In the genomic region with DNA sequence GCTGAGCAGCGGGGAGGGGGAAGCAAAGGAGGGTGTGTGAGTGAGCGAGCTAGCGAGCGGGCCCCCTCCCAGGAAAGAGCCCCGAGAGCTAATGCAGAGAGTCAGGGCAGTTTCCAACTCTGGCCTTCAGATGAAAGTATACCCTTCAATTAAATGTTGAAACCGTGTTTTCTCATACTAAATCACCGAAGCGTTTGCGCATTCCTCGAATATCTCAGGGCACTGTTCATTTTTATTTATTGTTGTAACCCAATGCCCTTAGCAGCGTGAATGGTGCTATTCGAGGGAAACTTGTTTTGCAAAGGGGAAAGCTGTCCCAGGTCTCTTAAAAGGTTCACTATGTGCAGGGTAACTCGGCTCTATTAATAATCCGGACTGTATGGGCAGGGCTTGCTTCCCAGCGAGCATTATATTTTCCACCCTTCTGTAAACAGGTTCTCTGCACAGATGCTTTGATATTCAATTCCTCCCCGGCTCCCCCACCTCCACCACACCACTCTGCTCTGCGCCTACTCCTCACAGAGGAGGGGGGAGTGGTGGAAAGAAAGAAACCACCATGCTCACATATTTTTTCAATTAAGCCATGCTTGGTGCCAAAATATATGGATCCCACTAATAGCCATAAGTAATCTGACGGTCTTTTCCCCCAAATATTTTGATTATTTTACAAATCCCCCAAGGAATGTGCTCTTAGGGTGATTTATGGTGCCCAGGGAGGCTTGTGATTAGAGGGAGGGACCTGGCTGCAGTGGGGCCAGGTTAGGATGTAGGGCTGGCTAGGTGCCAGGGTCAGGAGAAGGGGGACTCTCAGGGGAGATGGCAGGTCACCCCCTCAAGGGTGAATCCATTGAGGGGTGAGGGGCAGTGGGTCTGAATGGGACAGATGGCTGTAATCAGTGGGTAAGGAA, we compare ENCODE assay signal across 10 mouse cellular contexts. TPM values are rescaled to one million over a fixed set of nuclear protein-coding genes. Genes with fewer than 3 reads are reported as not detected.
A peak's percentile ranks its signal among the peaks of the same experiment; 100 is the strongest.
DNase-seq lines count a peak whose midpoint lies in the region; ATAC-seq and TF ChIP-seq lines count a peak whose summit lies in the region.
"Had no signal": no experiment of that assay in that cellular context is flagged by ENCODE, and none has a peak within 500 bp of the region (broad histone marks: within the 10 kb centered on the region; RNA-seq: fewer than 3 reads in every experiment).

No protein-coding gene starts in this region.

- no peaks in the 10 kb centered on the region for H3K9me3 ChIP-seq in heart, embryonic 14.5 days (ENCODE audit: control insufficient read depth, low read length)
- no peaks in the 10 kb centered on the region for H3K9me3 ChIP-seq in hindbrain, embryonic 11.5 days (ENCODE audit: control insufficient read depth, low read length)

- H3K27ac ChIP-seq in heart, embryonic 14.5 days (replicated peaks in 1 of 2; ENCODE audit: control insufficient read depth in 1 of 2, insufficient read depth in 1 of 2, low read depth in 2 of 2, low read length in 2 of 2), result peak overlapping the region; percentile 40 to 57
- H3K27ac ChIP-seq in hindbrain, embryonic 11.5 days (ENCODE audit: low read depth, low read length), result no peak overlapping the region
- H3K27ac ChIP-seq in gastrocnemius, adult 2 months, result no peak overlapping the region

- DNase-seq in heart, postnatal 10 days, result no peak
- DNase-seq in adipocyte (ENCODE audit: low spot score), result peak; percentile 60
- DNase-seq in hindbrain, embryonic 11.5 days (ENCODE audit: low spot score), result peak; percentile 34
- DNase-seq in mesoderm, embryonic 11.5 days (ENCODE audit: low read depth, low spot score), result peak; percentile 81
- DNase-seq in gastrocnemius, postnatal 25 days, result no peak
- no peak for DNase-seq in cerebellum, adult 11-12 months
- DNase-seq in gastrocnemius, adult 2 months, result no peak
- DNase-seq: lung, postnatal 4 days had no signal

- H3K36me3 ChIP-seq in heart, embryonic 14.5 days (ENCODE audit: control insufficient read depth, insufficient read depth, low read length), result peaks cover 10% of the 10 kb centered on the region; the same call in 1 of the 2 replicates
- 0 out of 2 replicates have a peak, but pooled peaks cover 2% of the 10 kb centered on the region for H3K36me3 ChIP-seq in hindbrain, embryonic 11.5 days (ENCODE audit: control insufficient read depth, insufficient read depth, low read length)

- TF ChIP-seq CTCF in gastrocnemius, adult 2 months (IDR thresholded peaks at IDR 0.05), result no peak

- peak overlapping the region; percentile 57 for H3K9ac ChIP-seq in heart, embryonic 14.5 days (ENCODE audit: low read length)
- no peak overlapping the region for H3K9ac ChIP-seq in hindbrain, embryonic 11.5 days (ENCODE audit: low read depth, low read length)

- peaks cover 86 to 96% of the 10 kb centered on the region in 2 experiments for H3K4me1 ChIP-seq in heart, embryonic 14.5 days (ENCODE audit: control insufficient read depth in 2 of 2, insufficient read depth in 2 of 2, low read length in 2 of 2)
- H3K4me1 ChIP-seq in hindbrain, embryonic 11.5 days (replicated peaks; ENCODE audit: control insufficient read depth, insufficient read depth, low read length), result 0 out of 2 replicates have a peak, but pooled peaks cover 9% of the 10 kb centered on the region

- no peak for ATAC-seq in heart, embryonic 14.5 days (ENCODE audit: insufficient number of reproducible peaks, insufficient read depth, low FRiP score, low read depth)
- no peak for ATAC-seq in hindbrain, embryonic 11.5 days (ENCODE audit: low FRiP score)
- ATAC-seq: CD4-positive, CD25-positive, alpha-beta regulatory T cell, adult 4 months had no signal

- no peak overlapping the region for H3K4me3 ChIP-seq in heart, embryonic 14.5 days (ENCODE audit: control insufficient read depth in 1 of 2, insufficient read depth in 1 of 2, low read depth in 1 of 2, low read length in 2 of 2)
- no peak overlapping the region for H3K4me3 ChIP-seq in hindbrain, embryonic 11.5 days (ENCODE audit: low read depth, low read length)
- no peak overlapping the region for H3K4me3 ChIP-seq in gastrocnemius, adult 2 months

- WGBS in heart, embryonic 14.5 days, result 18% methylated on average over 18 of the region's 18 CpGs
- WGBS in hindbrain, embryonic 11.5 days, result 16% methylated on average over 18 of the region's 18 CpGs

- H3K4me2 ChIP-seq in heart, embryonic 14.5 days (ENCODE audit: low read length), result peak overlapping the region; percentile 17
- H3K4me2 ChIP-seq in hindbrain, embryonic 11.5 days (replicated peaks; ENCODE audit: low read depth, low read length), result no peak overlapping the region

- H3K27me3 ChIP-seq in heart, embryonic 14.5 days (ENCODE audit: control insufficient read depth, insufficient read depth, low read length), result no peaks in the 10 kb centered on the region
- H3K27me3 ChIP-seq in hindbrain, embryonic 11.5 days (ENCODE audit: control insufficient read depth, insufficient read depth, low read length), result no peaks in the 10 kb centered on the region

- intact Hi-C loops in heart, postnatal 10 days (cut with DNase I), result no loop called here
- intact Hi-C loops in gastrocnemius, adult 2 months (cut with DNase I), result no loop called here

RNA-seq across cellular contexts. Expression of gene Smad6, which starts 41.4 kb away (rescaled TPM):
- 18.7 and 30.8 TPM in 2 replicates for polyA plus RNA-seq in heart, embryonic 14.5 days (2014; fragmentation: Nextera tagmentation; extraction: Ambion mirVana)
- 10 to 100 TPM; 16.1 to 19.4 TPM for total RNA-seq in heart, postnatal 10 days (2021)
- 5.5 and 7.1 TPM in 2 replicates for polyA plus RNA-seq in hindbrain, embryonic 11.5 days (2014; fragmentation: Nextera tagmentation; extraction: Ambion mirVana)
- 1 to 10 TPM; 2.8 to 5.2 TPM for total RNA-seq in gastrocnemius, postnatal 25 days (2021)
- 1 to 10 TPM; 2.2 to 5.7 TPM for total RNA-seq in gastrocnemius, adult 2 months (2021)

Comparison
In these comparisons a context has a peak if more than half of its experiments do, and no peak if none do; other contexts are left out.
1. H3K27ac ChIP-seq: peak in heart, embryonic 14.5 days (2 of 2); none in hindbrain, embryonic 11.5 days (single experiment) and gastrocnemius, adult 2 months (single experiment).
2. DNase-seq: peak in adipocyte (single experiment), hindbrain, embryonic 11.5 days (single experiment) and mesoderm, embryonic 11.5 days (single experiment); none in heart, postnatal 10 days (0 of 2), gastrocnemius, postnatal 25 days (single experiment), cerebellum, adult 11-12 months (single experiment) and gastrocnemius, adult 2 months (single experiment).